Mouse (Mus musculus): ENCODE measurements at regions not wholly inside any gene's neighbourhood (a gene's known extent, or its start where the extent isn't known, plus 50 kb on each side); places are given as distances from the start of the nearest gene placed in this dataset.

- no peak overlapping the region for H3K4me3 ChIP-seq (ENCODE audit: low read depth, low read length)
- no peak overlapping the region for H3K9ac ChIP-seq (ENCODE audit: low read length)
- DNase-seq (ENCODE audit: low spot score), result no peak
- TF ChIP-seq EP300 (optimal IDR thresholded peaks at IDR 0.05) (no peak), CTCF (IDR thresholded peaks at IDR 0.05; ENCODE audit: low read depth) (no peak)
- H3K4me2 ChIP-seq (replicated peaks; ENCODE audit: low read depth), result no peak overlapping the region
- no peaks in the 10 kb centered on the region for H3K4me1 ChIP-seq (replicated peaks; ENCODE audit: control insufficient read depth, insufficient read depth)
- H3K36me3 ChIP-seq (ENCODE audit: control insufficient read depth, insufficient read depth, low read length), result no peaks in the 10 kb centered on the region
- no peaks in the 10 kb centered on the region for H3K27me3 ChIP-seq (ENCODE audit: control insufficient read depth, insufficient read depth, low read length)
- H3K9me3 ChIP-seq (ENCODE audit: control insufficient read depth, low read length), result no peaks in the 10 kb centered on the region
- H3K27ac ChIP-seq (replicated peaks), result no peak overlapping the region
- WGBS, result 88% methylated on average over 2 of the region's 2 CpGs
- no peak for ATAC-seq (ENCODE audit: low FRiP score, low TSS enrichment)
These were observed 182.5 kb upstream of the Tprg start for GRCm38 (mm10) chr16:25104165-25104564.

- no peaks in the 10 kb centered on the region for H3K9me3 ChIP-seq (ENCODE audit: control insufficient read depth, low read length)
- ATAC-seq (ENCODE audit: low FRiP score, low TSS enrichment), result no peak
- no peak for DNase-seq (ENCODE audit: low spot score)
These were observed 182.0 kb upstream of the Tprg start for GRCm38 (mm10) chr16:25104603-25105002.

GRCm38 (mm10) chr16:25140164-25140563, 146.5 kb upstream of the Tprg start:
- H3K4me3 ChIP-seq (ENCODE audit: low read depth, low read length), result no peak overlapping the region
- H3K36me3 ChIP-seq (ENCODE audit: control insufficient read depth, insufficient read depth, low read length), result no peaks in the 10 kb centered on the region
- no peak overlapping the region for H3K27ac ChIP-seq (replicated peaks)
- no peak overlapping the region for H3K4me2 ChIP-seq (replicated peaks; ENCODE audit: low read depth)
- no peak for ATAC-seq (ENCODE audit: low FRiP score, low TSS enrichment)
- peak; percentile 18 for DNase-seq (ENCODE audit: low spot score)
- H3K9ac ChIP-seq (ENCODE audit: low read length), result no peak overlapping the region
- 12% methylated on average over 4 of the region's 4 CpGs for WGBS
- TF ChIP-seq EP300 (optimal IDR thresholded peaks at IDR 0.05) (no peak), CTCF (IDR thresholded peaks at IDR 0.05; ENCODE audit: low read depth) (no peak)
- H3K27me3 ChIP-seq (ENCODE audit: control insufficient read depth, insufficient read depth, low read length), result no peaks in the 10 kb centered on the region
- no peaks in the 10 kb centered on the region for H3K4me1 ChIP-seq (replicated peaks; ENCODE audit: control insufficient read depth, insufficient read depth)
- no peaks in the 10 kb centered on the region for H3K9me3 ChIP-seq (ENCODE audit: control insufficient read depth, low read length)

More at GRCm38 (mm10) chr16:25104603-25105002, 182.0 kb upstream of the Tprg start:
- Histone ChIP-seq H3K27ac (replicated peaks) (no peak overlapping the region), H3K4me3 (ENCODE audit: low read depth, low read length) (no peak overlapping the region), H3K4me2 (replicated peaks; ENCODE audit: low read depth) (no peak overlapping the region), H3K36me3 (ENCODE audit: control insufficient read depth, insufficient read depth, low read length) (no peaks in the 10 kb centered on the region), H3K9ac (ENCODE audit: low read length) (no peak overlapping the region), H3K4me1 (replicated peaks; ENCODE audit: control insufficient read depth, insufficient read depth) (no peaks in the 10 kb centered on the region), H3K27me3 (ENCODE audit: control insufficient read depth, insufficient read depth, low read length) (no peaks in the 10 kb centered on the region)
- WGBS, result 47% methylated on average over 2 of the region's 2 CpGs
- no peak for TF ChIP-seq CTCF (IDR thresholded peaks at IDR 0.05; ENCODE audit: low read depth)
- TF ChIP-seq EP300 (optimal IDR thresholded peaks at IDR 0.05), result no peak

DNA sequence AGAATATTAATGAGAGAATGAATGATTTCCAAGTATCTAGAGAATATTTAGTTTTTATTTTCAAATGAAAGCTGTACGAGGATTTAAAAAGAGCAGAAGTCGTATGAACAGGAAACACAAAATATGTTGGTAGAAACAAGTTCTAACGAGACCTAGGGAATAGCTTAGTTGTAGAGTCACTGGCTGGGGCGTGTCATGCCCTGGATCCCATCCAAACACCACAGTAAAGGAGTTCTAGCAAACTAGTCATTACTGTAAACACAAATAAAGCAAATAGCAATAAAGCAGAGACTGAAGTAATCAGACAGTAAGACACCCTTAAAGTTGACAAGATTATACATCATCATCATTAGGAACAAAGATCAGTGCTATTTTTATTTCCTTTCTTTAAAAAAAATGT, 139.1 kb upstream of the Tprg start:
- no peaks in the 10 kb centered on the region for H3K4me1 ChIP-seq (replicated peaks; ENCODE audit: control insufficient read depth, insufficient read depth)
- 55% methylated on average over 4 of the region's 4 CpGs for WGBS
- TF ChIP-seq EP300 (optimal IDR thresholded peaks at IDR 0.05) (no peak), CTCF (IDR thresholded peaks at IDR 0.05; ENCODE audit: low read depth) (no peak)
- no peak overlapping the region for H3K4me2 ChIP-seq (replicated peaks; ENCODE audit: low read depth)
- no peaks in the 10 kb centered on the region for H3K36me3 ChIP-seq (ENCODE audit: control insufficient read depth, insufficient read depth, low read length)
- no peak overlapping the region for H3K9ac ChIP-seq (ENCODE audit: low read length)
- no peak overlapping the region for H3K27ac ChIP-seq (replicated peaks)
- no peaks in the 10 kb centered on the region for H3K9me3 ChIP-seq (ENCODE audit: control insufficient read depth, low read length)
- DNase-seq (ENCODE audit: low spot score) (no peak), ATAC-seq (ENCODE audit: low FRiP score, low TSS enrichment) (no peak)
- H3K4me3 ChIP-seq (ENCODE audit: low read depth, low read length), result no peak overlapping the region
- no peaks in the 10 kb centered on the region for H3K27me3 ChIP-seq (ENCODE audit: control insufficient read depth, insufficient read depth, low read length)

GRCm38 (mm10) chr16:25149186-25149585, 137.4 kb upstream of the Tprg start:
- WGBS, result 80% methylated on average over 1 of the region's 1 CpGs
- TF ChIP-seq CTCF (IDR thresholded peaks at IDR 0.05; ENCODE audit: low read depth) (no peak), EP300 (optimal IDR thresholded peaks at IDR 0.05) (no peak)
- no peak for ATAC-seq (ENCODE audit: low FRiP score, low TSS enrichment)

GRCm38 (mm10) chr16:25176870-25177269, 109.7 kb upstream of the Tprg start:
- DNase-seq (ENCODE audit: low spot score) (no peak), ATAC-seq (ENCODE audit: low FRiP score, low TSS enrichment) (no peak)
- H3K4me2 ChIP-seq (replicated peaks; ENCODE audit: low read depth), result no peak overlapping the region
- no peaks in the 10 kb centered on the region for H3K36me3 ChIP-seq (ENCODE audit: control insufficient read depth, insufficient read depth, low read length)
- H3K4me1 ChIP-seq (replicated peaks; ENCODE audit: control insufficient read depth, insufficient read depth), result no peaks in the 10 kb centered on the region
- H3K9ac ChIP-seq (ENCODE audit: low read length), result no peak overlapping the region
- no peaks in the 10 kb centered on the region for H3K27me3 ChIP-seq (ENCODE audit: control insufficient read depth, insufficient read depth, low read length)
- H3K9me3 ChIP-seq (ENCODE audit: control insufficient read depth, low read length), result no peaks in the 10 kb centered on the region
- H3K27ac ChIP-seq (replicated peaks), result no peak overlapping the region
- no peak for TF ChIP-seq EP300 (optimal IDR thresholded peaks at IDR 0.05)
- no peak for TF ChIP-seq CTCF (IDR thresholded peaks at IDR 0.05; ENCODE audit: low read depth)
- H3K4me3 ChIP-seq (ENCODE audit: low read depth, low read length), result no peak overlapping the region

More at GRCm38 (mm10) chr16:25149186-25149585, 137.4 kb upstream of the Tprg start:
- H3K4me2 ChIP-seq (replicated peaks; ENCODE audit: low read depth), result no peak overlapping the region
- H3K4me1 ChIP-seq (replicated peaks; ENCODE audit: control insufficient read depth, insufficient read depth), result no peaks in the 10 kb centered on the region
- H3K36me3 ChIP-seq (ENCODE audit: control insufficient read depth, insufficient read depth, low read length), result no peaks in the 10 kb centered on the region
- no peak overlapping the region for H3K4me3 ChIP-seq (ENCODE audit: low read depth, low read length)
- H3K27ac ChIP-seq (replicated peaks), result no peak overlapping the region
- no peak overlapping the region for H3K9ac ChIP-seq (ENCODE audit: low read length)
- H3K27me3 ChIP-seq (ENCODE audit: control insufficient read depth, insufficient read depth, low read length), result no peaks in the 10 kb centered on the region
- no peak for DNase-seq (ENCODE audit: low spot score)
- no peaks in the 10 kb centered on the region for H3K9me3 ChIP-seq (ENCODE audit: control insufficient read depth, low read length)
